Mouse (Mus musculus): Measurements from ENCODE around the gene Tbx21. TPM values are rescaled to one million over a fixed set of nuclear protein-coding genes. Genes with fewer than 3 reads are reported as not detected.

Gene Tbx21
- total RNA-seq, 2 experiments from 2014 or later = not detected

GRCm38 (mm10) chr11:97098791-97099190, 16.3 kb downstream of the Tbx21 start:
- intact Hi-C loops (cut with DNase I) = no loop called here
- DNase-seq = peak; percentile 33 to 49

DNA sequence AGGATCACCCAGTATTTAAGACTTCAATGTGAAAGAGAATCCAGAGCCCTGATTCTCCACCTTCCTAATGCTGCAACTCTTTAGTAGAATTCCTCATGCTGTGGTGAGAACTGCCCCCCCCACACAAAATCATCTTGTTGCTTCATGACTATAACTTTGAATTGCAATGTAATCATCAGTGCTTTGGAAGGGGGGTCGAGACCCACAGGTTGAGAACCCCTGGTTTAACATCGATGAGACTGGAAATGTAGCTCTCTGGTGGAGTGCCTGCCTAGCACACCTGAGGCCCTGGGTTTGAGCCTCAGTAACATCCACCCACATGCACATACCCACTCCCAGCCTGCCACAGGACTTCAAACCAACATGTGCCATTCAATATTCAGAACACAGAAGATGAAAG, 20.5 kb downstream of the Tbx21 start:
- intact Hi-C loops (cut with DNase I) = no loop called here
- DNase-seq = no peak

GRCm38 (mm10) chr11:97086365-97086764, 28.8 kb downstream of the Tbx21 start:
- intact Hi-C loops (cut with DNase I) = no loop called here

GRCm38 (mm10) chr11:97084821-97085505, 30.2 kb downstream of the Tbx21 start:
- no peak for DNase-seq
- intact Hi-C loops (cut with DNase I) = no loop called here

More at GRCm38 (mm10) chr11:97086365-97086764, 28.8 kb downstream of the Tbx21 start:
- DNase-seq = no peak

- no peak for DNase-seq
- intact Hi-C loops (cut with DNase I) = no loop called here
These were observed 31.6 kb downstream of the Tbx21 start for GRCm38 (mm10) chr11:97083401-97084140.

DNA sequence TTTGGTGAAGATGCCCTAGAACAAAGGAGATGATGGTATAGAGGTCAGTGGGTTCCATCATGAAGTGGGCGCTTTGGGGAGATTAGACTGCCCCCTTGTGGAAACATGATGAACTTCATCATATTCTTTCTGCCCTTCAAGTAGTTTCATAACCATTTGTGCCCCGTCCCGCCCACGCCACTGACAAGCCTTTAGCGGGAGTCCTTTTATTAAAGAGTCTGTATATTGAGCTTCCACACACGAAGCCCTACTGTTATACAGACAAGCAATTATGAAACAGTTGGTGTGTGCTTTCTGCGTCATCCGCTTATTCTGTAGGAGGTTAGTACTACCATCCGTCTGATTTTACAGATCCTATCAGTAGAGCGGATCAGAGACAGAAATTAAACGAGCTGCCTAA, 32.2 kb downstream of the Tbx21 start:
- DNase-seq = peak; percentile 27 to 35

DNA sequence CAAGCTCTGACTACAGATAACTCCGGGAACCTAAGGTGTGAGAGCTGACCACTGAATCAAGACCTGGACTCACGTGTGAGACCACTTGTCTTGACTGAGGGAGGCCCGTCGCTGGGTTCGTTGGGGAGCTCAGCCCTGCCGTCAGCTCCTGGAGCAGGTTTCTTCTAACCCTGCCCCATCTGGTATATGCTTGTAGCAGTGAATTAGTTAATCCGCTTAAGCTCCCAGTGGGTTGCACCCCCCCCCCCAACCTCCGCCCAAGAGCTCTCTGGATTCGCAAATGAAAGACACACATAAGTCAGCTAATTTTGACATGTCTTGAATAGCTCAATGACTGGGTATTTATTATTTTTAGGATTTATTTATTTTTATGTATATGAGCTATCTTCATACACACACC, 34.8 kb downstream of the Tbx21 start:
- intact Hi-C loops (cut with DNase I) = no loop called here
- DNase-seq = no peak

More for the DNA sequence above, 32.2 kb downstream of the Tbx21 start:
- intact Hi-C loops (cut with DNase I) = no loop called here

DNA sequence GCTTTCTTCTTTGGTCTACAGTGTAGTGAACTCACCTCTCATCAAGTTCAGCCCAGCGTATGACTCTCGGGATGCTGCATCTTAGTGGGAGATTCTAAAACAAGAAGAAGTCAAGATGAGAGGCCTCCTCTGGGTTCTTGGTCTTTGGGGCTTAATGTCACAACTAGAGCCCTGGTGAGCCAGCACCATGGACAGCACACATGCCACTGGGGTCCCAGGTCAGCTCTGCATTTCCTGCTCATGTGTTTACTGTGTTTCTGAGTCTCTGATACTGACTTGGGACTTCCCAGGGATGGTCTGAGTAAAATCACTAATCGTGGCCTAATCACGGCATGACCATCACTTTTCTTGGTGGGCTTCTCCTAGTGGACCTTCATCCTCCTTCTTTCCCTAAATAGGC, 36.4 kb downstream of the Tbx21 start:
- intact Hi-C loops (cut with DNase I) = loop anchor here (10.0 kb wide), 1 partner anchor 266 kb away; no protein-coding TSS in a partner anchor
- DNase-seq = no peak

DNA sequence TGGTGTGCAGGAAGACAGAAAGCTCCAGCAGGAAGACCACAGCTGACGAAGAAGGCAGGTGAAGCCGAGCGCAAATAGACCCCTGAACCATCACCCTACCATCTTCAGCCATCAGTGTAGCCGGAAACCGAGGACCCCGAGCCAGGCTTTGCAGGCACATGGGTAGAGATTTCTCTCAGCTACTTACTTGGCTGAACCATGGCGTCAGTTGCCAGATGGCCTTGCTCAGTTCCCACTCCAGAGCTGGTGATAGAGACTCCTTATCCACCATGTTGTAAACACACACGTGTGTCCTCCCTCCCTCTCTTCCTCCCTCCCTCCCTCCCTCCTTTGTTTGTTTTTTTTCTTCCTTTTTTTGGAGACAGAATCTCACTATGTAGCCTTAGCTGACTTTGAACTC, 40.9 kb downstream of the Tbx21 start:
- intact Hi-C loops (cut with DNase I) = loop anchor here (10.0 kb wide), 1 partner anchor 271 kb away; no protein-coding TSS in a partner anchor
- no peak for DNase-seq

- DNase-seq = peak; percentile 27 to 31
- intact Hi-C loops (cut with DNase I) = loop anchor here (2.0 to 10.0 kb wide), 3 partner anchors 74 to 272 kb away; no protein-coding TSS in a partner anchor
These were observed 42.6 kb downstream of the Tbx21 start for GRCm38 (mm10) chr11:97072533-97072932.

GRCm38 (mm10) chr11:97071129-97071528, 44.0 kb downstream of the Tbx21 start:
- intact Hi-C loops (cut with DNase I) = loop anchor here (10.0 kb wide), 1 partner anchor 274 kb away; no protein-coding TSS in a partner anchor
- DNase-seq = no peak

- intact Hi-C loops (cut with DNase I) = loop anchor here (10.0 kb wide), 1 partner anchor 275 kb away; no protein-coding TSS in a partner anchor
- DNase-seq = no peak
These were observed 45.4 kb downstream of the Tbx21 start for GRCm38 (mm10) chr11:97069770-97070169.

GRCm38 (mm10) chr11:97069333-97069732, 45.8 kb downstream of the Tbx21 start:
- intact Hi-C loops (cut with DNase I) = no loop called here
- DNase-seq = no peak

GRCm38 (mm10) chr11:97066656-97067360, 48.3 kb downstream of the Tbx21 start:
- intact Hi-C loops (cut with DNase I) = no loop called here
- no peak for DNase-seq

DNA sequence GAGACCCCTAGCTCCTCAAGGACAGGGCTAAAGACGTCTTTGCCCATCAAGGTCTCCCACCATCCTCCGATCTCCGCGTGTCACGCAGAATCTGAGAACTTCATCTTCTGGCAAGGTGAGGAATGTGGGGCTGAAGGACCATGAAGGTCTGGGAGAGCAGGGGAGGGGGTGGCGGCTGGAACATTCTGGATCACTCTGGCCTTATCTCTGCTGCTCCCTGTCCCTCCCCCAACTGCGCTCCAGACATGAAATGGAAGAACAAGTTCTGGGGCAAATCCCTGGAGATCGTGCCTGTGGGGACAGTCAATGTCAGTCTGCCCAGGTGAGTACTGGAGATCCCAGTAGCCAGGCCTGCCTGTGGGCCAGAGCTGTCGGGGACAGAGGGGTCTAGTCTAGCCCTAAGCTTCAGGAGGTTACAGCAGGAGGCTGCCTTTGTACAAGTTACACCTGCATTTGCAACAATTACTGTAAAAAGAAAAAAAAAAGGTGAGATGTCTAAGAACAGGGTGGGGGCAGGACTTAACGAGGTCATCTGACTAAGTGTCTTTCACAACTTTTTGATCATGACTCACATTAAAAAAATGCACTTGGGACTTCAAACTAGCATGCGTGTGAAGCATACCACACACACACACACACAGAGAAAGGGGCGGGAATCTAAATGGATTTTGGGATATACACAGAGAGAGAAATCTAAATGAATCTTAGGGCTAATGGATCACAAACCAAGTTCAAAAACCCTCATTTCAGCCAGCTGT, 49.4 kb downstream of the Tbx21 start:
- DNase-seq = no peak
- intact Hi-C loops (cut with DNase I) = no loop called here

DNA sequence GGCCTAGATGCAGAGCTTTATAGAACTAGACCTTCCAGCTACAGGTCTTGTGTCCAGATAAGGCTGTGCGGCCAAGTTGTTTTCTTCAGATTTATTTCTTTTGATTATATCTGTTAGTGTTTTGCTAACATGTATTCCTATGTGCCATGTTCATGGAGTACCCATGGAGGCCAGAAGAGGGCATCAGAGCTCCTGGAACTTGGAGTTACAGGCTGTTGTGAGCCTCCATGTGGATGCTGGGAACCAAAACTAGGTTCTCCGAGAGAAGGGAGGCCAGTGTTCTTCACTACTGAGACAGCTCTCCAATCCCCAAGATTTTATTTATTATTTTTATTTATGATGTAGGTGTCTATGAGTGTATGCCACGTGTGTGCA, 51.2 kb downstream of the Tbx21 start:
- intact Hi-C loops (cut with DNase I) = no loop called here

GRCm38 (mm10) chr11:97063274-97063920, 51.7 kb downstream of the Tbx21 start:
- DNase-seq = no peak
- intact Hi-C loops (cut with DNase I) = no loop called here

More for the DNA sequence above, 51.2 kb downstream of the Tbx21 start:
- DNase-seq = no peak

DNA sequence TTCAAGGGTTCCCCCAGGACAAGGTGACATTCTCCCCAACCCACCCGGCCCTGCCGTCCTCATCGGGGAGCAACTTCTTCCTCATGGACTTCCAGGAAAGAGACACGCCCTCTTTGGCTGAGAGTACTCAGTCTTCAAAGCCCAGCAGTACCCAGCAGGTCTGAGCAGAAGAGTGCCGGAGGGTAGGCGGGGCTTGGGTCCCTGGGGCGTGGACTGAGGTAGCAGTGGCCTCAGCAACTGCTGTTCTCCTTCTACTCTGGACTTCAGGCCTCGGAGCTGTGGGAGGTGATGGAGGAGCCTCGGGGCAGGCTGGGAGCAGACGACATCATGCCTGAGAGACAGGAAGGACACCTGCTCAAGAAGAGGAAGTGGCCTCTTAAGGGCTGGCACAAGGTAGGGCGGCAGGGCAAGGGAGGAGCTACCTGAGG, 62.9 kb downstream of the Tbx21 start:
- DNase-seq = no peak
- intact Hi-C loops (cut with DNase I) = no loop called here

- intact Hi-C loops (cut with DNase I) = no loop called here
- DNase-seq = no peak
These were observed 64.1 kb downstream of the Tbx21 start for GRCm38 (mm10) chr11:97050944-97051586.

Data from heart, postnatal 36 days (tissue).